Mouse (Mus musculus): ENCODE data around the gene Gm28374. TPM values are rescaled to one million over a fixed set of nuclear protein-coding genes. Genes with fewer than 3 reads are reported as not detected.

Gm28374 gene
- total RNA-seq, 2 experiments from 2014 or later = not detected

DNA sequence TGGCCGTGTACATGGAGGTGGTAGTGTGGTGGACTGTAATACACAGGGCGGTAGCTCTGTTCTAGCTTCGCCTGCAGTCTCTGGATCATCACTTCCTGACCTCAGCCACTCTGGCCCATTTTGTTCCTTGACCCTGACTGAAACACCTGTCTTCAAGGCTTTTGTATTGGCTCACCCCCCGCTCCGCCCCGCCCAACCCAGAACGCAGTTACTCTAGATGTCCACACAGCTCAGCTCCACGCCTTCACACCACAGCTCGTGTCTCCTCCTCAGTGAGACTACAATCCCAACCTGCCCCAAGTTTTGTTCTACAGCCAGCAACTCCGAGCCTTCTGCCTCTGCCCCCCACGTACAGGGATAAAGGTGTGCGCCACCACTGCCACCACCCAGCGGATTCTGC lies 6.8 kb upstream of the Gm28374 start:
- DNase-seq (ENCODE audit: low spot score) = no peak

DNA sequence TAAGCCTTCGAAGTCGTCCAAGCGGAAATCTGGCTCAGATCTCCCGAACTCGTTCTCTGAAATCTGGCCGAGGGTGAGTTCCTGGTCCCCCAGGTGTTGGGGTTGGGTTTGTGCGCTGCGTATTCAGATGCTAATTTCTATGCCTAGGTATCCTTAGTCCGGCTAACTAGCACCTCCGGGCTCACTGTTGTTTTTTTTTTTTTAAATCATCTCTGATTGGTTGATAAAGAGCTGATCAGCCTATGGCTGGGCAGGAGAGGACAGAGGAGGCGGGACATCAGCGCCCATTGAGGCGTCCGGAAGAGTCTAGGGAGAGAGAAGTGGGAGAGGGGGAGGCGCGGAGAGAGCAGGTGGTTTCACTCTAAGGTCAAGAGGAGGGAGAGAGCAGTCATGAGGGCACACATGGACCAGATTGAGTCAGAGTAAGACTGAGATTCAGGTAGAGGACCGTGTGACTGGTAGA lies 3.4 kb upstream of the Gm28374 start:
- DNase-seq (ENCODE audit: low spot score) = no peak

DNA sequence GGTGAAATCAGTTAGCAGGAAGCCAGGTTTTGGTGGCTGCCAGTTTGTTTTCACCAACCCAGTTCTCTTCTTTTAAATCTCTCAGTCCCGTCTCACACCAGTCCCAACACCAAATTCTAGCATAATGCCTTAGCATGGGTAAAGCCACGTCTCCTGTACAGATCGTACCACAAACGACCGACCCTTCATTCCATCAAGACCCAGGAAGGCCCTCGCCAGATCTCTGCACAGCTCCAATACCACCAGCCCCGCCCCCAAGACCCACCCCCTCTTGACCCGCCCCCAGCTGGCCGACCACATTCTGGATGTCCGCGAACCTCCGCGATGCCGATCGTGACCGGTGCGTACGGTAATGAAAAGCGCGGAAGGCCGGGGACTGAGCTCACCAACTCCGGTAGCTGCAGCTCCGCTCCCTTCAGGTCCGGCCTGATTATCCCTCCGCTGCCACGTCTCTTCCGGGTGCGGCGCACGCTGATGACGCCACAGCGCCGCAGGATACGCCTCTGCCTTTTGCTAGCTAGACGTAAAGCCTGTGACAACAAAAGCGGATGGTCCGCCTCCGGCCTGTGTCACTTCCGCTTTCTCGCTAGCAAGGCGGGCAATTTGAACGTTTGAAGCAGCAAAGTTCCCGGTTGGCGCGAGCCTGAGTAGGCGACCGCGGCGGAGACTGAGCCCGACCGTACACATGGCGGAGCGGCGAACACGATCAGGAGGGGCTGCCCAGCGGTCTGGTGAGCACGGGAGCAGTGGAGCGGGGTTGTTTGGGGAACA lies 2.6 kb upstream of the Gm28374 start, which contains the start of the genes Zfpl1 and Cdca5:
Gene Zfpl1, minus strand, starts transcription at position 479 of the 771 bp plus-strand sequence.
Gene Cdca5, plus strand, starts transcription at position 506 of the 771 bp plus-strand sequence.
- DNase-seq (ENCODE audit: low spot score) = peak; percentile 96

DNA sequence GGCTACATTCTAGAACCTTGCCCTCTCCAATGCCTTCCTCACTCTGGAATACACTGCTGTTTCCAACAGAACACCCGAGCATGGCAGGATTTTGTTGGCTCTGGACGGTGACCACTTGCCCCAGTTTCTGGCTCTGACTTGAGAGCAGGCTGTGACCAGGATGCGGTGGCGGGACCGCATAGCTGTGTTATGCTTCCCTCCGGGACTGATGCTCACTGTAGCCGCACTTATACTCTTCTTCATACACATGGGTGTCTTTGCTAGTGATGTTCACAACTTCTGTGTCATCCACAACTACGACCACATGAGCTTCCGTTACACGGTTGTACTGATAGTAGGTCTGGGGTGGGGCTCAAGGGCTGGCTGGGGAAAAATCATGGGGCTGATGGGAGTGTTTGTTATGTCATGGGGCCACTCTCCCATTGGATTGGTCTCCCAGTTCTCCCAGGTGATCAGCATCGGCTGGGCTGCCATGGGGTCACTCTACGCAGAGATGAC lies 2.0 kb downstream of the Gm28374 start, which contains the start of gene Tmem262:
Gene Tmem262, plus strand, starts transcription at position 51 of the 498 bp plus-strand sequence.
- no peak for DNase-seq (ENCODE audit: low spot score)

DNA sequence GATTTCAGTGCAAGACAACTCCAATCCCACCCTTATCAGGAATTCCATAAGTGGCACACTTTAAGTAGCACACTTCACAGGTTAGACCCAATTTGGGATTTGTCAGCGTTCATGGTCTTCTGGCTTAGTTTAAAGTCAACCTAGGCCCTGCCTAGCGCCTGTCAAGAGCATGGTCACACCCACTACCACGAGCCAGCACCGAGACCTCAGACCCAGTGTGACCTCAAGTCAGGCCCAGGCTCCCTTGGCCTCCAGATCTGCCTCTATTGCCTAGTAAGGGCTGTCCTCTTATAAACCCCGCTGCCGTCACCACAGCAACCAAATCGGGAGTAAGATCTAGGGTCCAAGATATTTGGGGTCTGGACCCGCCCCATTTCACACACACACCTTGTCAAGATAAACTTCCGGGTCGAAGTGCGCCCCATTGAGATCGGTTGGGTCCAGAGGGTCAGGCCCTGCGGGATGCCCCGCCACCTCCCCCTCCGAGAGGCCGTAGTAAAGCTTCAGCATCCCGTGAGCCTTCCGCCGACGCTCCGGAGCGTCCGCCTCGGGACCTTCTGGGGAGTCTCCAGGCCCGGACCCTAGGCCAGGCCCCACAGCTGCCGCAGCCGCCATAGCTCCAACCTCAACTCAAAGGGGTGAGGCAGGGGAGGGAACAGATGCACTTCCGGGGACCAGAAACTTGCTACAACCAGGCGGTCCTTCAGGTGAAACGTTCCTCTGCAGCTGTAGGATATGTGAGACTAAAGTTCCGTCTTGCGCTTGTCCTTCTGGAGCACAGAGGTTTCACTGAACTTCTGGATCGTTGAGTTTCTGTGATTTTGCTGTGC lies 5.3 kb downstream of the Gm28374 start, which contains the start of gene Vps51:
Gene Vps51, minus strand, starts transcription at position 668 of the 830 bp plus-strand sequence.
- peak; percentile 90 for DNase-seq (ENCODE audit: low spot score)

DNA sequence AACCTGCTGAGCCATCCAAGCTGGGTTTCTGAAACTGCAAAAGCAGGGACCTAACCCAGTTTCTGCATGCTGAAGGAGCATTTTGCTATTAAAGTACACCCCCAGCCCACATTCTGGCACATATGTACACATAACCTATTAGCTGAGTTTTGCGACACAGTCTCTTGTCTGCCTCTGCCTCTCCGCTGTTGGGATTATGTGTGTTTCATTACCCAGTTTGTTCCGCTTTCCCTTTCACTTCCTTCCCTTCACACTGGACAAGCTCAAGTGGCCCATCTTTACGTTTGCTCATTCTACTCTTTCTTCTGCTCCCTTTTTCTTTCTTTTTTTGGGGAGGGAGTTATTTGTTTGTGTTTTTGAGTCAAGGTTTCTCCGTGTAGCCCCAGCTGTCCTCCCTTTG lies 8.2 kb downstream of the Gm28374 start:
- DNase-seq (ENCODE audit: low spot score) = no peak

DNA sequence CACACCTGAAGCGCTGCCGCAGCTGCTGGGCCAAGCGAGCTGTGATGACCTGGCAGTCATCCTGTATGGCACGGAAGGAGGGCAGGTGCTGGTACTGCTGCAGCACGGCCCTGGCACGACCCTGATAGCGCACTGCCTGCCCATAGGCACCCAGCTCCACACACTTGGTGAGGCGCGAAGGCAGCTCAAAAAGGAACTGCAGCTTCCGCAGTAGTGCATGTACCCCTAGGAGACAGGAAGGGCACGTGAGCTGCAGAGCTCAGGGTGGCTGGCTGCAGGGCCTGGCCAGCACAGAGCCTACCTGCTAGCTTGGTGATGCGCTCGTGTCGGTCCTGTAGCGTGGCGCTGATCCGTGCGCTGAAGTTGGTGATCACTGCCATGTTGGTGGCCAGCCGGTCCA lies 10.8 kb downstream of the Gm28374 start:
- DNase-seq (ENCODE audit: low spot score) = no peak

DNA sequence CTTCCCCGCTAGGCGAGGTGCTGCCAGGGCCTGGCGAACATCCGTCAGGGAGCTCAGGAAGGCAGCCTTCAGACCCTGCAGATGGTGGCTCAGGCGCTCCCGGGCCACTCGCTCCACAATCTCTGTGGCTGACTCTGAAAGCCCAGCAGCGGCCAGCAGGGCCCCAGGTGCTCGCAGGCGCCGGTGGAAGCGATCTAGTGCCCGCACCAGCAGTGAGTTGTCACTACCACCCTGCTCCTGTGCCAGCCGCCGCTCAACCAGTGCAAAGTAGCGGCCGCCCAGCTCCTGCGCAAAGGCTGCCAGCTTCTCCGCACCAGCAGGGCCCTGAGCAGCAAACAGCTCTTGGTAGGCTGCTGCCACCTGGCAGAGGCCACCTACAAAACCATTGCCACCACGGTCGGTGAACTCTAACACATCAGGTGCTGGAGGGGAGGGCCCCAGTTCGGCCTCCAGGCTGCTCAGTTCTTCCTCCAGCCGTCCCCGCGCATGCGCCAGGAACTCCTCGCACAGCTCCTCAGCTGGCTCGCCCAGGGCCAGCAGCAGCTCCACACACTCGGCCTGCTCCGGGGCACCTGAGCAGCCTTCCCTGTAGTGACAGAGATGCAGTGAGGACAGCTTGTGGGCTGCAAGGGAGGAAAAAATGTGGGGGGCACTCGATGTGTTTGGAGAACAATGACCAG lies 11.3 kb downstream of the Gm28374 start:
- DNase-seq (ENCODE audit: low spot score) = no peak

DNA sequence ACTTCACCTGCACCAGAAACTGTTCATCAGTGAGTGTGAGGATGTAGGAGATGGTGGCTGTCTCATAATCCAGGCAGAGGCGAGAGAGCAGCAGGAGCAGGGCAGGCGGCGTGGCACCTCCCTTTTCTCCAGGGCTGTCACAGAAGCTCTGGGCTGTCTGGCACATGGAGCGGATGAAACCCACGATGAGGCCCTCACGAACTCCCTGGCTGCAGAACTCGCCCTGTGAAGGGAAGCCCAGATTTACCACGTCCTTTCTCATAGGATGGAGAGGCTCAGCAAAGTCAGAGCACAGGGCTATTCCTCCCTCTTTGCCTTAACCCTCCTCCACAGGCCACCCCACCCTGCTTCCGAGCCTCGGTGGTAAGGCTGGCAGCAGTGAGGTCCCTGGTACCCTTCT lies 12.2 kb downstream of the Gm28374 start:
- no peak for DNase-seq (ENCODE audit: low spot score)

DNA sequence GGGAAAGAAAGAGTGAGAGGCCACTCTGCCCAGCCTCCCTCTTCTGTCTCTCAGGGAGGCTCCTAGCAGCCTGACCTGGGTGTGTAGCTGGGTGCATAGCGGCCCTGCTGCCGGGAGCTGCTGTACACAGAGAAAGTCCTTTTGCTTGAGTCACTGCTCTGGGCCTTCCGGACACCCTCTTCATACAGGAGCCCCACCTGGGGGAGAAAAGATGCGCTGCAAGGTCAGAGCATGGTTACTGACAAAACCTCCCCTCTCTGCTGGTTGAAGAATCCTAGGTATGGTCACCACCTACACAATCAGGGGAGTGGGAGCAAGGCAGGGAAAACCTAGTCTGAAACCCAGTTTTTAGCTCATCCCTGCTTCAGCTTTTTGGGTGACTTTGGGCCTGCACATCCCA lies 13.1 kb downstream of the Gm28374 start:
- no peak for DNase-seq (ENCODE audit: low spot score)

DNA sequence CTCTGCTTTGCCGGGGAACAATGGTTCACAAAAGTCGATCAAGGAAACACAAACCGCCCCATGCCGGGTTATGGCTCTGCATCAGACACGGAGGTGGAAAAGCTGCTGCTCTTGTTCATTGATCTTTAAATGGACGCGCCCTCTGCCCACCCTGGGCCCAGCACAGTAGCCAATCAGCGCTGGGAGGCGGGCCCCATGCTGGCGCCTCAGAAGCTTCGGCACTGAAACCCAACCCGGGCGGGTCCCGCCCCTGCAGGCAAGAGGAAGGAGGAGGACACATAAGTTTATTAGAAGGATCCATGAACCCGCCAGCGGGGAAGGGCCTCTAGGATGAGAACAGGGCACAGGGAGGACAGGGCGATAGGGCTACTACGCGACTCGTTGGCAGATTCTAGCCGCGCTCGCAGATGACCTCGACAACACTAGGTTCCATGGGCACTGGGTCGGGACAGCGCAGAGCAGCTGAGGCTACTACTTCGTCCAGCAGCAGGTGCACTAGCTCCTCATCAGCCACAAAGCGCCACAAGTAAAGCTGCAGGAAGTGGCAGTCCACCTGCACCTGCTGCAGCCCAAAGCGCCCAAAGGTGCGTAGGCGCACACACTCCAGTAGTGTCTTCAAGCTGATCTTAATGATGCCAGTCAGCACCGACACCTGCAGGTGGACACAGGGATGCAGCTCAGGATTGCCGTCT lies 14.2 kb downstream of the Gm28374 start, which contains the start of gene Tm7sf2:
Gene Tm7sf2, minus strand, starts transcription at position 650 of the 692 bp plus-strand sequence.
- peak; percentile 91 for DNase-seq (ENCODE audit: low spot score)

DNA sequence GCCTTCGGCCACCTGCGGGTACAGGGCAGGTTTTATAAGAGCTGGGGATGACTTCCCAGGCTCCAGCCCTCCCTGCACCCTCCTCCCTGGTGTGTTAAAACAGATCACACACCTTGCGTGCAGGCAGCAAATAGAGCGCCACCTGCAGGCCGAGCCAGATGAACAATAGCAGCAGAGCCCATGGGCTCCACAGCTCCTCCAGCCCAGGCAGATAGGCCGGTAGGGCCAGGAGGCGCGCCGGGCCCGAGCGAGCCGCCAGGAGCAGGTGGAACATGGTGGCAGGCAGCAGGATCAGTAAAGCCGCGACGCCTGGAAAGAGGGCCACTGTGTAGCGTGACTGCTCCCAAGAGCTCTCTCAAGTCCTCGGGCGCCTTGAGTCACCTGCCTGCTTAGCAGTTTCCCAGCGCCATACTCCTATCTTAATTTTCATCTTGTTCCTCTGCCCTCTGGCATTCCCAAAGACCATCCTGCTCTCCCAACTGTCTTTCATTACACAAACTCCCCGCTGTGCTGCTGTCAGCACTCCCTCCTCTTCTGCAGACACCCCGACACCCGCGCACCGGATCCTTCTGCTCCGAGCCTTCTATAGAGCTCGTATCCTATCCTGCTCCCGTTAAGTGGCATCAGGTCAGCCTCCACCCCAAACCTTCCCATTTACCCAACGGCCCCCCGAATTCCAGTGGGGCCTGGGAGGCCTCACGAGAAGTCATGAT lies 14.9 kb downstream of the Gm28374 start:
- peak; percentile 67 for DNase-seq (ENCODE audit: low spot score)

DNA sequence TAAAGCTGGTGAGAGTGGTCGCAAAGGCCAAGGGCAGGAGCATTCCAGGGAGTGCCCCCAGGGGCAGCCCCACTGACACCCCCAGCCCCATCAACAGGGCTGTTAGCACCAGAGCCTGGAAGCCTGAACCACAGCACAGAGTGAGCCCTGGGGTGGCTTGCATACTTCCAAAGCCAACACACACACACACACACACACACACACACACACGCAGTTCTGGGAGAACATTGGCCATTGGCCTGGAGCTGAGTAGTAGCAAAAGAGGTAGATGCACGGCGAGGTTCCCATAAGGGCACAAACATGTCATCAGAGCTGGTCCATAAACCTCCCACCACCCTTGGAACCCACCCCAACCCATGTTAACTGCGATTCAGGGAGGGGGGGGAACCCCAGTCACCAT lies 15.5 kb downstream of the Gm28374 start:
- no peak for DNase-seq (ENCODE audit: low spot score)

DNA sequence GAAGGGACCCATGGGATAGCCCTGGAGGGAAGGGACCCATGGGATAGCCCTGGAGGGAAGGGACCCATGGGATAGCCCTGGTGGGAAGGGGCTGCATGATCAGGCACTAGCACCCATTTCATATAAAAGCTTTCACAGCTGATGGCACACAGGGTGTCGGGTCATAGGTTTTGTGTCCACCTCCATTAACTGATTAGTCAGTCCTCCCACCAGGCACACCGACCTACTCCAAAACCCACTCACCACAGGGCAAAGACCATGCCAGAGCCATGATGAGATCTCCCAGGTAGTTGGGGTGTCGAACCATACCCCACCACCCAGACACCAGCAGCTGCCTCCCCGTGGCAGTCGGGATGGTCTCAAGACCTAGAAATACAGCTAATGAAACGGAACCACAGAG lies 19.0 kb downstream of the Gm28374 start:
- DNase-seq (ENCODE audit: low spot score) = no peak

DNA sequence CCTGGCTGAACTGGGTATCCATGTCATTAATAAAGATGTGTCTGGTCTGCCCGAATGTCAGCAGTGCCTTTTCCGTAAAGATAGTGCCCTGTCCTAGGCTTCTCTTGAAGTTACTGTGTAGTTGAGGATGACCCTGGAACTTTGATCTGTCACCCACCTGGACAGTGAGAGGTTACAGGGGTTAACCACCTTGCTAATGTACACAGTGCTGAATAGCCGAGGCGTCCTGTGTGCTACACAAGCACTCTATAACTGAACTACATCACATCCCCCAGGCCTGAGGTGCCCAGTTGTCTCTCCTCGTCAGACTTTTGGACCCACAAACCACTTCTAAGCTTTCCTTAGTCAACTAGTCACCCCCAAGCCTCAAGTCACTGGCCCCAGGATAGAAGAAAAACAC lies 19.6 kb downstream of the Gm28374 start:
- no peak for DNase-seq (ENCODE audit: low spot score)

DNA sequence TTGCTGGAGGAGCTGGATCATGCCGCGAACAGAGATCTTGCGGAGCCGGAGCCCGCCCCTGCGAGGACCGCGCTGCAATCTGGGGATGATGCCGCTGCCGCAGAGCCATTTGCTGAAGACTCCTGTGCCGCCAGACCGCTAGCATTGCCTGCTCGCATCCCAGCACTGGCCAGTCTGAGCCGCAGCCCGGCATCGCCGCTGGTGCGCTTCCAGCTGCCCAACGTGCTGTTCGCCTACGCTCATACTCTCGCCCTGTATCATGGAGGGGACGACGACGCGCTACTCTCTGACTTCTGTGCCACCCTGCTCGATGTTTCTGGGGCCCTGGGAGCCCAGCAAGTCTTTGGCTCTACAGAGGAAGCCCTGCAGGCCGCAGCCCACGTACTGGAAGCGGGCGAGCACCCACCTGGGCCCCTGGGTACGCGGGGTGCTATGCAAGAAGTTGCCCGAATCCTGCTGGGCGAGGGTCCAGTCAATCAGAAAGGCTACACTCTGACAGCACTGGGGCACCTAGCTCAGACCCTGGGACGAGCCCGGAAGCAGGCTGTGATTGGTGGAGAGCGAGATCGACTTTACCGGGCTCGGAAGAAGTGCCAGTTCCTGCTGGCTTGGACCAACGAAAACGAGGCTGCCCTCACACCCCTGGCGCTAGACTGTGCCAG lies 20.3 kb downstream of the Gm28374 start:
- no peak for DNase-seq (ENCODE audit: low spot score)

DNA sequence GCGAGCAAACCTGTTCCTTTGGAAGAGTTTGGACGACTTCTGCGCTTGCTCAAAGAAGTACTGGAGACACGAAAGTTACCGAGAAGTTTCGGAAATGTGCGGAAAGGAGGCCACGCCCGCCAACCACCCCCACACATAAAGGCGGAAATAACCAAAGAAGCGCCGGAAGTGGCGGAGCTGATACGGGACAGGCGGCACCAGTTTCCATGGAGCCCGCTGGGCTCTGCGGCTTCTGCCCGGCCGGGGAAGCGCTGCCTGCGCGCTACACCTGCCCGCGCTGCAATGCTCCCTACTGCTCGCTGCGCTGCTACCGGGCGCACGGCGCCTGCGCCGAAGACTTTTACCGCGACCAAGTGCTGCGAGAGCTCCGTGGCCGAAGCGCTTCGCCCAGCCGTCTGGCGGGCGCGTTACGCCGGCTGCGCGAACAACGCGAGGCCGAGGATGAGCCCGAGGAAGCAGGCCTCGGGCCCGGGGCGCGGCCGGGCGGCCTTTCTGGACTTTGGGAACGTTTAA lies 21.0 kb downstream of the Gm28374 start, which contains the start of gene Znhit2:
Gene Znhit2, plus strand, starts transcription at position 172 of the 513 bp plus-strand sequence.
- peak; percentile 96 for DNase-seq (ENCODE audit: low spot score)

DNA sequence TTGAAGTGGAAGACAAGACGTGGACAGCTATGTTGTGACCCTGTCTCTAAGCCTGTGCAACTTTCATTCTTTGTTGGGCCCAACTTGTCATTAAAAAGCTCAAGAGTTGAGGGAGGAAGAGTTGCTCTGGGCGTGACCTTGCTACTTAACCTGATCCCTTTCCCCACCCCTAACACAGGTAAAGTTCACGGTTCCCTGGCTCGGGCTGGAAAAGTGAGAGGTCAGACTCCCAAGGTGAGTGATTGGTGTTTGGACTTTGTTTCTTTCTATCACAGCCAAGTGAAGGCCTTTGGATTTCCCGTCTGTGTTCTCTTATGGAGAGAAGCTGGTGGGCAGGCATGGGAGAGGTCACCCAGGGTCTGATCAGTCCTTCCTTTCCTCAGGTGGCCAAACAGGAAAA lies 23.1 kb downstream of the Gm28374 start:
- no peak for DNase-seq (ENCODE audit: low spot score)

DNA sequence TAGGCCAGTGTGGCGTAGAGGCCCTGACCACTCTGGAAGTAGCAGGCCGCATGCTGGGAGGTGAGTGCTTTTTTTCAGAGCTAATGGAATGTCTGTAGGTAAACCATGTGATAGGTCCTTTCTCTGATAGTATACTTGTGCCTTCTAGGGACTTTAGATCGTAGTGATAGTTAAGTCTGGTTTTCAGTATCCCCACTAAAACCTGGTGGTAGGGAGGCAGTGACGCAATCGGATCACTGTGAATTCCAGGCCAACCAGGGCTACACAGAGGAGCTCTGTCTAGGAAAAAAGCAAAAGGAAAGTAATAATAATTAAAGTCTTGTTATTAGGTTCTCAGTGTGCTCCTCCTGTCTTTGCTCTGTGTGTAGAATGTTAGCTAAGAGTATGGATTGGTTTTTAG lies 23.5 kb downstream of the Gm28374 start:
- DNase-seq (ENCODE audit: low spot score) = no peak

Data from gastrocnemius, adult 18-20 months (tissue).